Mouse (Mus musculus) hindbrain, embryonic 11.5 days (tissue): ENCODE measurements at regions not wholly inside any gene's neighbourhood (a gene's known extent, or its start where the extent isn't known, plus 50 kb on each side); places are given as distances from the start of the nearest gene placed in this dataset.

ENCODE experiments used
- ATAC-seq: fragments of 200-750 bp; cut with Nextera tagmentation; 2 replicates; pipeline ENCODE4 v1.8.0; 2017; ENCODE audit warnings: mild to moderate bottlenecking, moderate TSS enrichment, moderate library complexity; ENCODE audit not compliant: low FRiP score
- DNase-seq: peaks from one replicate; pipeline ENCODE4 v3.0.0-alpha.2; 2015; ENCODE audit warnings: low spot score
- H3K27ac ChIP-seq: fragments of 300-500 bp; sonication (generic); 2 replicates; pipeline ENCODE4 v1.5.1; 2014; ENCODE audit warnings: mild to moderate bottlenecking, low read depth, low read length
- H3K27me3 ChIP-seq: fragments of 300-500 bp; sonication (generic); 2 replicates; pipeline ENCODE4 v1.6.1; 2014; ENCODE audit warnings: mild to moderate bottlenecking, low read length, moderate library complexity, mixed read lengths; ENCODE audit not compliant: control insufficient read depth, insufficient read depth
- H3K36me3 ChIP-seq: fragments of 300-500 bp; sonication (generic); 2 replicates; pipeline ENCODE4 v1.6.1; 2014; ENCODE audit warnings: mild to moderate bottlenecking, low read length, moderate library complexity, mixed read lengths; ENCODE audit not compliant: control insufficient read depth, insufficient read depth
- H3K4me1 ChIP-seq: fragments of 300-500 bp; sonication (generic); replicated peaks from 2 replicates; pipeline ENCODE4 v1.6.1; 2014; ENCODE audit warnings: low read length, mixed read lengths; ENCODE audit not compliant: control insufficient read depth, insufficient read depth
- H3K4me2 ChIP-seq: fragments of 300-500 bp; sonication (generic); replicated peaks from 2 replicates; pipeline ENCODE4 v1.6.1; 2014; ENCODE audit warnings: mild to moderate bottlenecking, low read depth, low read length
- H3K4me3 ChIP-seq: fragments of 300-500 bp; sonication (generic); 2 replicates; pipeline ENCODE4 v1.5.1; 2014; ENCODE audit warnings: low read depth, low read length
- H3K9ac ChIP-seq: fragments of 300-500 bp; sonication (generic); 2 replicates; pipeline ENCODE4 v1.6.1; 2014; ENCODE audit warnings: low read depth, low read length
- H3K9me3 ChIP-seq: fragments of 300-500 bp; sonication (generic); 2 replicates; pipeline ENCODE4 v1.6.1; 2016; ENCODE audit warnings: low read length; ENCODE audit not compliant: control insufficient read depth
- WGBS: fragments of 180-500 bp; shearing (Covaris S2); extraction: QIAGEN DNeasy Blood & Tissue Kit; methylation state at CpG from one replicate; pipeline ENCODE4 v1.1.7; 2014; 5-methylcytosine and 5-hydroxymethylcytosine counted together

- DNase-seq = no peak
- no peak overlapping the region for H3K27ac ChIP-seq
- 54% methylated on average over 5 of the region's 5 CpGs for WGBS
- no peaks in the 10 kb centered on the region for H3K4me1 ChIP-seq
- no peaks in the 10 kb centered on the region for H3K36me3 ChIP-seq
- no peak overlapping the region for H3K4me2 ChIP-seq
- H3K27me3 ChIP-seq = no peaks in the 10 kb centered on the region
- H3K9ac ChIP-seq = no peak overlapping the region
- no peaks in the 10 kb centered on the region for H3K9me3 ChIP-seq
- H3K4me3 ChIP-seq = no peak overlapping the region
- no peak for ATAC-seq
These were observed 148.6 kb upstream of the Ercc4 start for GRCm38 (mm10) chr16:12960885-12961284.

GRCm38 (mm10) chr16:12982681-12983080 is 126.8 kb upstream of the Ercc4 start:
- H3K9ac ChIP-seq = no peak overlapping the region
- H3K27me3 ChIP-seq = no peaks in the 10 kb centered on the region
- no peak for DNase-seq
- no peak overlapping the region for H3K4me2 ChIP-seq
- 79% methylated on average over 1 of the region's 1 CpGs for WGBS
- no peak overlapping the region for H3K27ac ChIP-seq
- H3K36me3 ChIP-seq = no peaks in the 10 kb centered on the region
- H3K4me1 ChIP-seq = no peaks in the 10 kb centered on the region
- ATAC-seq = no peak
- no peaks in the 10 kb centered on the region for H3K9me3 ChIP-seq
- no peak overlapping the region for H3K4me3 ChIP-seq

DNA sequence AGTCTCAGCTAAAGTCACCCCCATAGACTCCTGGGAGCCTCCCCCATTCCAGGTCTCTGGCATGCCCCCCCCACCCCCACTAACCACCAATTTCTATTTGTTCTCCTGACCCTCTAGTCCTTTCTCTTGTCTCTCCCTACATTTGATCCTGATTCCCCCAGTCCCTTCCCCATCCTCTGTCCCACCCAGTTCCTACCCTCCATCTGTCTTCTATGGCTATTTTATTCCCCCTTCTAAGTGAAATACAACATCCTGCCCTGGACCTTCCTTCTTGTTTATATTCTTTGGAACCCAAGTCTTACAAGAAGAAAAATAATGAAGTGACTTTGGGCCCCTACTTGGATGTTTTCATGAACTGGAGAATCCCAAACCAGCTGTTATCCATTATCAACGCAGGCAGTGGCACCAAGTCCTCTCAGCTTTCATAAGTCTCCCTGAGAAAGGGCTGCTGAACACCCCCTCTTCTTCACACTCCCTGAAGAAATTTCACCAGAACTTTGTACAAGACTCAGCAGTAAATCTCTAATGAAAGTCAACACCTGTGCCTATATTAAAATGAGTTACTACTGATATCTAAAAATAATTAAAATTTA is 108.1 kb upstream of the Ercc4 start:
- Histone ChIP-seq H3K9me3 (no peaks in the 10 kb centered on the region), H3K4me2 (no peak overlapping the region), H3K9ac (no peak overlapping the region), H3K27me3 (no peaks in the 10 kb centered on the region), H3K4me3 (no peak overlapping the region), H3K36me3 (no peaks in the 10 kb centered on the region), H3K4me1 (no peaks in the 10 kb centered on the region), H3K27ac (no peak overlapping the region)
- WGBS = 64% methylated on average over 1 of the region's 1 CpGs
- DNase-seq = no peak
- no peak for ATAC-seq

DNA sequence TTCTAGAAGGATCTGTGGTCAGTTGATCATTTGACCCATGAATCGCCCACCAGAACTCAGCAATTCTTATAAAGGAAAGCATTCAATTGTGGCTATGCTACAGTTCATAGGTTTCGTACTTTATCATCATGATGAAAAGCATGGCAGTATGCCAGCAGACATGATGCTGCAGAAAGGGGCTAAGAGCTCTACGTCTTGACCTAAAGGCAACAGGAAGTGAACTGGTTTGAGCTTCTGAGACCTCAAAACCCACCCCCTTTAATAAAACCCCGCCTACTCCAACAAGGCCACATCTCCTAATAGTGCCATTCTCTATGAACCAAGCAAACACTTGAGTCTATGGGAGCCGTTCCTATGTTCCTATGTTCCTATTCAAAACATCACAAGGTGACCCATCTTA is 96.6 kb upstream of the Ercc4 start:
- ATAC-seq = no peak
- Histone ChIP-seq H3K4me1 (no peaks in the 10 kb centered on the region), H3K9me3 (no peaks in the 10 kb centered on the region), H3K27ac (no peak overlapping the region), H3K27me3 (no peaks in the 10 kb centered on the region), H3K4me2 (no peak overlapping the region), H3K36me3 (no peaks in the 10 kb centered on the region), H3K9ac (no peak overlapping the region), H3K4me3 (no peak overlapping the region)
- WGBS = 87% methylated on average over 5 of the region's 5 CpGs
- DNase-seq = no peak

GRCm38 (mm10) chr16:13013891-13014644 is 95.4 kb upstream of the Ercc4 start:
- no peak overlapping the region for H3K4me2 ChIP-seq
- DNase-seq = no peak
- no peaks in the 10 kb centered on the region for H3K27me3 ChIP-seq
- no peaks in the 10 kb centered on the region for H3K4me1 ChIP-seq
- H3K9ac ChIP-seq = no peak overlapping the region
- no peak overlapping the region for H3K4me3 ChIP-seq
- H3K9me3 ChIP-seq = no peaks in the 10 kb centered on the region
- no peak for ATAC-seq
- no peaks in the 10 kb centered on the region for H3K36me3 ChIP-seq
- 64% methylated on average over 10 of the region's 10 CpGs for WGBS
- no peak overlapping the region for H3K27ac ChIP-seq

DNA sequence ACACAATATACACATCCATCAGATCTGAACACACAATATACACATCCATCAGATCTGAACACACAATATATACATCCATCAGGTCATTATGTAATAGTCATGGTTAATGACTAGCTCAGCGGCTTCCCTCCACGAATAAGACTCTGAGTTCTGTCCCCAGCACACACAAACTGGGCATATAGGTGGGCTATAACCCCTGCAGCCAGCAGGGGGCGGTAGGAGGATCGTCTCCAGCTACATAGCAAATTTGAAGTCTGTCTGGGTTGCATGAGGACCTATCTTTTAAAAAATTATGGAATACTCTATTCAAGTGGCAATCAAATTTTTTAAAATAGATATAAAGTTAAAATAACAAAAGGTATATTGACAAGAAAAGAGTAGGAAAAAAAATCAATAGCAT is 86.6 kb upstream of the Ercc4 start:
- DNase-seq = peak; percentile 42
- no peaks in the 10 kb centered on the region for H3K36me3 ChIP-seq
- WGBS = 50% methylated on average over 4 of the region's 4 CpGs

DNA sequence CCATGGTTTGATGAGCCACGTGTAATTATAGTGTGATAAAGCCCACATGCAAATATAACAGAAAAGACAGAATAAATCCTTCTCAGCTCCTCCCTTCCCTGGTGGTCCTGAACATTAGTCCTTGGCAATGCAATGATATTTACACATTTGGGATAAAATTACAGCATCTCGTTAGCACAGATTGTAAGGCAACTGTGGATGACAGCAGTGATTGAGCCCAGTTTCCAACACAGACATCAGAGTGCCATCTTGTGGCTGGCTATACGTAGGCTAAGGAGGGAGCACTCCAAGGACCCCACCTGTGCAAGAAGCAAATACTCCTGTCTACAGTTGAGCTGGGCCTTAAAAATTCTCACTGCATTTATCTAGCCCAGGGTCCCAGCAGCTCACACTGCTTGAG is 84.1 kb upstream of the Ercc4 start:
- Histone ChIP-seq H3K4me2 (no peak overlapping the region), H3K9ac (no peak overlapping the region), H3K36me3 (no peaks in the 10 kb centered on the region), H3K9me3 (no peaks in the 10 kb centered on the region), H3K27ac (no peak overlapping the region), H3K4me1 (no peaks in the 10 kb centered on the region), H3K27me3 (no peaks in the 10 kb centered on the region), H3K4me3 (no peak overlapping the region)
- ATAC-seq (no peak), DNase-seq (no peak)
- WGBS = 45% methylated on average over 3 of the region's 3 CpGs

More for the DNA sequence above, 86.6 kb upstream of the Ercc4 start:
- Histone ChIP-seq H3K4me1 (no peaks in the 10 kb centered on the region), H3K9me3 (no peaks in the 10 kb centered on the region), H3K4me3 (no peak overlapping the region), H3K9ac (no peak overlapping the region), H3K4me2 (no peak overlapping the region), H3K27me3 (no peaks in the 10 kb centered on the region), H3K27ac (no peak overlapping the region)
- ATAC-seq = no peak

- ATAC-seq = no peak
- no peaks in the 10 kb centered on the region for H3K9me3 ChIP-seq
- H3K4me1 ChIP-seq = no peaks in the 10 kb centered on the region
- WGBS = 87% methylated on average over 5 of the region's 5 CpGs
- H3K9ac ChIP-seq = no peak overlapping the region
- H3K4me3 ChIP-seq = no peak overlapping the region
- DNase-seq = no peak
- no peaks in the 10 kb centered on the region for H3K27me3 ChIP-seq
- H3K27ac ChIP-seq = no peak overlapping the region
- no peak overlapping the region for H3K4me2 ChIP-seq
- no peaks in the 10 kb centered on the region for H3K36me3 ChIP-seq
These were observed 75.3 kb upstream of the Ercc4 start for GRCm38 (mm10) chr16:13034136-13034535.

DNA sequence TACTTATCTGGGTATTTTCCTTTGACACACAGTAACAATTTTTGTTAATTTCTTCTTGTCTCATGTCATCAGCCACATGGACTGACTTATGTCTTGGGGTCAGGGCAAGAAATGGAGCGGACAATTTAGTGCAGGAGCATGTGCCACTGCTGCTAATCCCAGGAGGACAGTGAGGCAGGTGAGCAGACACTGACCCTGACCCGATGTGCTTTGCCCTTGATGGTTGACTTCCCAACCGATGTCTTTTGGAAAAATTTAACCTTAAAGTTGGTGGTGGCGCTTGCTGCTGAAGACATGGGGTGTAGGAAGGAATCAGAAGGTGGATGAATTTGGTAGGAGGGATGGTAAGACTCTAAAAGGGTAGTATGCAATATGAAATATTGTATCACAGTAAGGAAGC is 72.9 kb upstream of the Ercc4 start:
- Histone ChIP-seq H3K4me1 (no peaks in the 10 kb centered on the region), H3K4me2 (no peak overlapping the region), H3K27me3 (no peaks in the 10 kb centered on the region), H3K9me3 (no peaks in the 10 kb centered on the region), H3K9ac (no peak overlapping the region), H3K36me3 (no peaks in the 10 kb centered on the region), H3K4me3 (no peak overlapping the region), H3K27ac (no peak overlapping the region)
- ATAC-seq (no peak), DNase-seq (no peak)
- 87% methylated on average over 4 of the region's 4 CpGs for WGBS
